Mouse (Mus musculus): ENCODE data around the gene Susd5.

DNA sequence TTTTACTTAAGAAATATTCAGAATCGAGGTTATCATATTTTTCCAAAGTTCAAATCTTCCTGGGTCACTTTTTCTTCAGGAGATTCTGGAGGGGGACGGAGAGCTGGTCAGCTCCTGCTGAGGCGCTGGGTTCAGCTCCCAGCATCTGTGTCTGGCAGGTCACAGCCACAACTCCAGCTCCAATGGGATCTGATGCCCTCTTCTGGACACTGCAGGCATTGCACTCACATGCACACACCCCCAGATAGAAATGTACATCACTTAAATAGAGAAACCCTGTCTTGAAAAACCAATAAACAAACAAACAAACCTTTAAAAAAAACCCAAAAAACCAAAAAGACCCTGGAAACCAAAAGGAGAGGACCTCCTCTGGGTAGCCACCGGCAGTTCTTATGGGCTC is 41.2 kb upstream of the Susd5 start:
- TF ChIP-seq JUND (conservative IDR thresholded peaks at IDR 0.05; ENCODE audit: low read depth, low read length) (no peak), E2F4 (IDR thresholded peaks at IDR 0.05; ENCODE audit: insufficient replicate concordance, low read depth, low read length) (no peak), NRF1 (IDR thresholded peaks at IDR 0.05; ENCODE audit: low read depth, low read length) (no peak), USF1 (IDR thresholded peaks at IDR 0.05; ENCODE audit: low read depth, low read length) (no peak), MAX (IDR thresholded peaks at IDR 0.05; ENCODE audit: low read length) (no peak), CTCF (conservative IDR thresholded peaks at IDR 0.05 in 1 of 2, IDR thresholded peaks at IDR 0.05 in 1 of 2; ENCODE audit: low read depth in 2 of 2, low read length in 2 of 2) (peak in 1 of 2 experiments; percentile 54; a peak in 3 of 4 replicates), POLR2A (IDR thresholded peaks at IDR 0.05; ENCODE audit: low read depth, low read length) (no peak), ETS1 (conservative IDR thresholded peaks at IDR 0.05; ENCODE audit: low read depth, low read length) (no peak), CHD1 (IDR thresholded peaks at IDR 0.05; ENCODE audit: low read depth, low read length) (no peak), EP300 (IDR thresholded peaks at IDR 0.05; ENCODE audit: low read length) (no peak), SIN3A (IDR thresholded peaks at IDR 0.05; ENCODE audit: low read length) (no peak), MYC (IDR thresholded peaks at IDR 0.05; ENCODE audit: low read depth, low read length) (no peak), ZMIZ1 (IDR thresholded peaks at IDR 0.05; ENCODE audit: low read depth, low read length) (no peak), ZKSCAN1 (IDR thresholded peaks at IDR 0.05; ENCODE audit: borderline replicate concordance, low read depth, low read length) (no peak)

All from CH12.LX (cell line).